In genomic region chr14:121234741-121235307, GRCm38 (mm10) we compare ENCODE assay signal across 29 mouse cellular contexts.
DNase-seq lines count a peak whose midpoint lies in the region; ATAC-seq and TF ChIP-seq lines count a peak whose summit lies in the region.
"Had no signal": no experiment of that assay in that cellular context is flagged by ENCODE, and none has a peak within 500 bp of the region (broad histone marks: within the 10 kb centered on the region; RNA-seq: fewer than 3 reads in every experiment).

No protein-coding gene starts in this region.

- no peak overlapping the region for H3K9ac ChIP-seq in hindbrain, embryonic 14.5 days
- no peak overlapping the region for H3K9ac ChIP-seq in kidney, postnatal 0 days (ENCODE audit: low read depth, low read length)
- H3K9ac ChIP-seq in embryonic facial prominence, embryonic 13.5 days, result no peak overlapping the region
- H3K9ac ChIP-seq: intestine, embryonic 15.5 days; liver, embryonic 12.5 days; liver, postnatal 0 days; midbrain, embryonic 13.5 days had no signal

- TF ChIP-seq CTCF in kidney, postnatal 0 days (IDR thresholded peaks at IDR 0.05; ENCODE audit: low read depth), result no peak

- intact Hi-C loops in heart, postnatal 14 days (cut with DNase I), result no loop called here

- peaks cover 43% of the 10 kb centered on the region for H3K4me1 ChIP-seq in hindbrain, embryonic 10.5 days (replicated peaks)
- no peaks in the 10 kb centered on the region for H3K4me1 ChIP-seq in hindbrain, embryonic 14.5 days (replicated peaks; ENCODE audit: control insufficient read depth, insufficient read depth, low read length)
- H3K4me1 ChIP-seq in kidney, postnatal 0 days (replicated peaks; ENCODE audit: insufficient read depth, low read length), result no peaks in the 10 kb centered on the region
- 0 out of 2 replicates have a peak, but pooled peaks cover 11% of the 10 kb centered on the region for H3K4me1 ChIP-seq in embryonic facial prominence, embryonic 13.5 days
- H3K4me1 ChIP-seq: intestine, embryonic 15.5 days; liver, embryonic 12.5 days had no signal

- no peak overlapping the region for H3K4me2 ChIP-seq in hindbrain, embryonic 14.5 days (replicated peaks)
- no peak overlapping the region for H3K4me2 ChIP-seq in kidney, postnatal 0 days (ENCODE audit: low read length)
- H3K4me2 ChIP-seq in embryonic facial prominence, embryonic 13.5 days, result no peak overlapping the region
- H3K4me2 ChIP-seq: heart, embryonic 11.5 days; intestine, embryonic 15.5 days; liver, embryonic 12.5 days; midbrain, embryonic 13.5 days had no signal

- peaks cover 64% of the 10 kb centered on the region for H3K36me3 ChIP-seq in hindbrain, embryonic 10.5 days
- H3K36me3 ChIP-seq in hindbrain, embryonic 14.5 days (replicated peaks; ENCODE audit: control insufficient read depth, insufficient read depth), result peaks cover 48% of the 10 kb centered on the region
- peaks cover 39% of the 10 kb centered on the region for H3K36me3 ChIP-seq in kidney, postnatal 0 days (ENCODE audit: insufficient read depth, low read length)
- peaks cover 83% of the 10 kb centered on the region for H3K36me3 ChIP-seq in embryonic facial prominence, embryonic 13.5 days

- no peak overlapping the region for H3K4me3 ChIP-seq in hindbrain, embryonic 10.5 days
- H3K4me3 ChIP-seq in hindbrain, embryonic 14.5 days (replicated peaks; ENCODE audit: low read length), result no peak overlapping the region
- no peak overlapping the region for H3K4me3 ChIP-seq in kidney, postnatal 0 days (replicated peaks; ENCODE audit: low read depth, low read length)
- H3K4me3 ChIP-seq in embryonic facial prominence, embryonic 13.5 days, result no peak overlapping the region
- H3K4me3 ChIP-seq: intestine, embryonic 15.5 days; liver, embryonic 12.5 days; midbrain, embryonic 13.5 days had no signal

- peak overlapping the region; percentile 47 for H3K27ac ChIP-seq in hindbrain, embryonic 10.5 days
- no peak overlapping the region for H3K27ac ChIP-seq in hindbrain, embryonic 14.5 days
- H3K27ac ChIP-seq in kidney, postnatal 0 days, result peak overlapping the region; percentile 25; the same call in 1 of the 2 replicates
- peak overlapping the region; percentile 45 for H3K27ac ChIP-seq in embryonic facial prominence, embryonic 13.5 days
- H3K27ac ChIP-seq: hindbrain, postnatal 0 days; intestine, embryonic 15.5 days; liver, embryonic 12.5 days; midbrain, embryonic 13.5 days; stomach, postnatal 0 days had no signal

- ATAC-seq in hindbrain, embryonic 14.5 days (ENCODE audit: low FRiP score), result no peak
- ATAC-seq in kidney, postnatal 0 days (replicated peaks; ENCODE audit: low FRiP score, low read depth), result no peak
- peak; percentile 32; the same call in 1 of the 2 replicates for ATAC-seq in embryonic facial prominence, embryonic 13.5 days (ENCODE audit: insufficient number of reproducible peaks, insufficient read depth, low FRiP score, low TSS enrichment, low read depth)
- ATAC-seq: forebrain, embryonic 14.5 days; hindbrain, postnatal 0 days; intestine, embryonic 15.5 days; liver, embryonic 12.5 days; liver, postnatal 0 days; midbrain, embryonic 13.5 days; Patski had no signal

- DNase-seq in hindbrain, embryonic 10.5 days (ENCODE audit: low spot score), result peak; percentile 22
- DNase-seq in hindbrain, embryonic 14.5 days (ENCODE audit: low spot score), result no peak
- peak; percentile 58 for DNase-seq in kidney, postnatal 0 days (ENCODE audit: low spot score)
- no peak for DNase-seq in kidney, postnatal 14 days
- DNase-seq in embryo, embryonic 9.5 days (ENCODE audit: extremely low spot score), result peak; percentile 19
- no peak for DNase-seq in heart, postnatal 14 days
- no peak for DNase-seq in right cerebral cortex, postnatal 25 days
- DNase-seq: adrenal gland, postnatal 14 days; cerebellum, adult 11 months; cerebellum, adult 9-10 months; cerebellum, postnatal 36 days; gastrocnemius, postnatal 25 days; heart, adult 18-20 months; heart, postnatal 4 days; kidney, adult 8-10 months; layer of hippocampus, adult 9-11 months; liver, postnatal 0 days; lung, postnatal 36 days; thymus, adult 18-20 months; thymus, postnatal 25 days had no signal

- H3K27me3 ChIP-seq in hindbrain, embryonic 10.5 days (ENCODE audit: insufficient read depth, poor library complexity, severe bottlenecking), result no peaks in the 10 kb centered on the region
- no peaks in the 10 kb centered on the region for H3K27me3 ChIP-seq in hindbrain, embryonic 14.5 days (ENCODE audit: control insufficient read depth, insufficient read depth, low read length)
- H3K27me3 ChIP-seq in kidney, postnatal 0 days (ENCODE audit: insufficient read depth, low read length), result no peaks in the 10 kb centered on the region
- no peaks in the 10 kb centered on the region for H3K27me3 ChIP-seq in embryonic facial prominence, embryonic 13.5 days
- H3K27me3 ChIP-seq: intestine, embryonic 15.5 days; liver, embryonic 12.5 days; midbrain, embryonic 13.5 days; Patski had no signal

- H3K9me3 ChIP-seq in hindbrain, embryonic 10.5 days, result no peaks in the 10 kb centered on the region
- H3K9me3 ChIP-seq in hindbrain, embryonic 14.5 days (ENCODE audit: control insufficient read depth, low read length), result no peaks in the 10 kb centered on the region
- H3K9me3 ChIP-seq in kidney, postnatal 0 days (replicated peaks; ENCODE audit: low read length), result no peaks in the 10 kb centered on the region
- no peaks in the 10 kb centered on the region for H3K9me3 ChIP-seq in embryonic facial prominence, embryonic 13.5 days
- H3K9me3 ChIP-seq: intestine, embryonic 15.5 days; liver, embryonic 12.5 days; midbrain, embryonic 13.5 days had no signal

- WGBS in hindbrain, embryonic 10.5 days, result 27% methylated on average over 12 of the region's 12 CpGs
- 42% methylated on average over 12 of the region's 12 CpGs for WGBS in hindbrain, embryonic 14.5 days
- WGBS in kidney, postnatal 0 days, result 30% methylated on average over 12 of the region's 12 CpGs
- WGBS in embryonic facial prominence, embryonic 13.5 days, result 26% methylated on average over 12 of the region's 12 CpGs

Comparison
In these comparisons a context has a peak if more than half of its experiments do, and no peak if none do; other contexts are left out.
1. DNase-seq: peak in hindbrain, embryonic 10.5 days (single experiment), kidney, postnatal 0 days (single experiment) and embryo, embryonic 9.5 days (single experiment); none in hindbrain, embryonic 14.5 days (single experiment), kidney, postnatal 14 days (single experiment), heart, postnatal 14 days (0 of 2) and right cerebral cortex, postnatal 25 days (single experiment).